Mouse (Mus musculus) C2C12 (cell line): Measurements from ENCODE around the gene Dcaf15.

Experiments used
- CEBPB ChIP-seq: IDR thresholded peaks from one replicate; pipeline ENCODE4 v1.6.1; 2011; ENCODE audit warnings: low read depth, mild to moderate bottlenecking, control low read depth, moderate library complexity
- CTCF ChIP-seq: IDR thresholded peaks from one replicate; pipeline ENCODE4 v1.5.1; 2011; ENCODE audit not compliant: control insufficient read depth, insufficient read depth, insufficient read length
- FOSL1 ChIP-seq: IDR thresholded peaks from one replicate; pipeline ENCODE4 v1.8.0; 2011; ENCODE audit warnings: mild to moderate bottlenecking, low read length; ENCODE audit not compliant: poor library complexity, insufficient read depth, severe bottlenecking
- MAX ChIP-seq: IDR thresholded peaks from one replicate; pipeline ENCODE4 v1.6.1; 2011; ENCODE audit warnings: mild to moderate bottlenecking, control low read depth

DNA sequence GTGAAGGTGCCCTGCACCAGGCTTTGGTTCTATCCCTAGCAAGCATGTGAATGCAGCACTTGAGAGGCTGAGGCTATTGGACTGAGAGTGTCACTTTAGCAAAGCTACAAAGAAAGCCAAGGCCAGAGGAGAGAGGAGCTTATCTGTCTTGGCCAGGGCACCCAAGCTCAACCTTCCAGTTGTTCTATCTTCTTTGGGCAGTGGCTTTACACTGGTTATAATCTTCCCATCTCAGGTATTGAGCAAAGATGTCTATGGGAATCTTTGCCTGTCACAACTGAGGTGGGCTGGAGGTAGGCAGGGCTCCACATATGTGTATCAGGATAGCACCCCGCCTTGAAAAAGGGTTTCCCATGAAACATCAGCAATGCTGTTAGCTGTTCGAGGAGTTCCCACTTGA, 44.3 kb downstream of the Dcaf15 start:
- TF ChIP-seq CTCF: no peak
- TF ChIP-seq CEBPB: no peak
- TF ChIP-seq FOSL1: no peak
- no peak for TF ChIP-seq MAX
